Mouse (Mus musculus): Measurements from ENCODE around the gene S100g.

DNA sequence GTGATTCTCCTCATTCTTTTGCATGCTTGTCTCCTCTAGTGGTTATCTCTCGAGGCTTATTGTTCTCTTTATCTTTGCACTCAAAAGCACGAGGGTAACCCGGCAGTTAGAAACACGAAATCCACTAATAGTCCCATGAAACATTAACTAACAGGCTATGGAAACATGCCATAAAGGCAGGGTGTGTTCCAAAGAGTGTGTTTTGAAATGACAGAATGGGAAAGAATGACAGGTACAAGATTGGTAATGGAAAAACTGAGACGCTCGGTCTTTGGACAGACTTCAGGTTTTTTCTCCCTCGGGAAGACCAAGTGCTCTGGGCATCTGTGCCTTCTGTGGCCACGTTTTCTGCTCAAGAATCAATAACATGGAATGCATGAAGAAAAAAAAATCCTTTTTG lies 3.1 kb upstream of the S100g start:
- TF ChIP-seq ZC3H11A (IDR thresholded peaks at IDR 0.05; ENCODE audit: low read depth, low read length) (no peak), CTCF (conservative IDR thresholded peaks at IDR 0.05 in 1 of 2, IDR thresholded peaks at IDR 0.05 in 1 of 2; ENCODE audit: low read depth in 2 of 2, low read length in 2 of 2) (no peak), MEF2A (IDR thresholded peaks at IDR 0.05; ENCODE audit: borderline replicate concordance, low read depth, low read length) (no peak), POLR2A (IDR thresholded peaks at IDR 0.05; ENCODE audit: low read depth, low read length) (no peak), ELF1 (IDR thresholded peaks at IDR 0.05; ENCODE audit: low read depth, low read length) (no peak), CHD2 (IDR thresholded peaks at IDR 0.05; ENCODE audit: low read length) (no peak), MAX (IDR thresholded peaks at IDR 0.05; ENCODE audit: low read length) (no peak), KAT2A (IDR thresholded peaks at IDR 0.05; ENCODE audit: insufficient replicate concordance, low read length) (no peak), USF2 (conservative IDR thresholded peaks at IDR 0.05; ENCODE audit: low read depth, low read length) (no peak), JUN (IDR thresholded peaks at IDR 0.05; ENCODE audit: insufficient read depth, low read depth, low read length) (peak; percentile 66; the same call in 1 of the 2 replicates), E2F4 (IDR thresholded peaks at IDR 0.05; ENCODE audit: insufficient replicate concordance, low read depth, low read length) (no peak), SIN3A (IDR thresholded peaks at IDR 0.05; ENCODE audit: low read length) (no peak)

Data from CH12.LX (cell line).